Mouse (Mus musculus) frontal cortex, postnatal 25 days (tissue): ENCODE results near the gene Cdk4.
A peak's percentile ranks its signal among the peaks of the same experiment; 100 is the strongest.

ENCODE experiments used
- DNase-seq, 2 experiments: peaks; one replicate each; pipeline ENCODE4 v3.0.0; 2022; ENCODE audit warnings: low spot score in 2 of 2

Cdk4 gene

DNA sequence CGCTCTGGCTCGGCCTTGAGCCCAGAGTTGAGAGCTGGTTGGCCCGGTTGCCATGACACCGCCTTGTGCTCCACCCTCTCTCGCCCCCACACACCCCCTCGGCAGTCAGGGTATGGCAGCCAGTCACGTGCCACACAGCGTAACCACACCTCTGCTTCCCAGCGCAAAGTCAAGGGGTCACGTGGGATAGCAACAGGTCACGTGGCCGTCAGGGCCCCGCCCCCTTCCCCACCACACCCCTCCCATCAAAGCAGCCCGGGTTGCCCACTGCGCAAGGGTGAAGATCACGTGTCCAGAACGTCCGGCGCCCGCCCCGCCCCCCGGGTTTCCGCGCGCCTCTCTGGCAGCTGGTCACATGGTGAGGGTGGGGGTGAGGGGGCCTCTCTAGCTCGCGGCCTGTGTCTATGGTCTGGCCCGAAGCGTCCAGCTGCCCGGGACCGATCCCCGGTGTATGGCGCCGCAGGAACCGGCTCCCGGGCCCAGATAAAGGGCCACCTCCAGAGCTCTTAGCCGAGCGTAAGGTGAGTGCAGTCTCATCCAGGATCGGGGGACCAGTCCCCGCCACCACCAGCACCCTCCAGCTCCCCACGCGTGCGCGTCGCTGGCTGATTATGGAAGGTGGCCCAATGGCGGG is at the start of gene Cdk4:
Gene Cdk4, plus strand, starts transcription at position 296 of the 634 bp plus-strand sequence.
- DNase-seq = peak; percentile 97 to 98

DNA sequence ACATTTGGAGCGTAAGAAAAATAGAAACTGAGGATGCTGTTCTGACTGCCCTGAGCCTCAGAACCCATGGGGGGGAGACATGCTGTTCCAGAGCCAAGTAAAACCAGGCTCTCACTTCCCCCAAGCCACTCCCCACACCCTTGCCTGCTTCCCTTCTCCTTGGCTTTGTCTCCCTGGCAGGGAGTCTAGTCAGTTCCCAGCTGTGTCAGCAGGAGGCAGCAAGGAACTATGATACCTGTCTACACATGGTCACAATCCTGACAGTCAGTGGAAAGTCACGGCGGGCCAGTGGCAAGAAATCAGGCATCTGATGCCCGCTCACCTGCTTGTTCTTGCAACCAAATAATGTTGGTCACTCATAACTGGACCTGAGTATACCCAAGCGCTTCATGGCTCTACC is 46.8 kb upstream of the Cdk4 start:
- no peak for DNase-seq

DNA sequence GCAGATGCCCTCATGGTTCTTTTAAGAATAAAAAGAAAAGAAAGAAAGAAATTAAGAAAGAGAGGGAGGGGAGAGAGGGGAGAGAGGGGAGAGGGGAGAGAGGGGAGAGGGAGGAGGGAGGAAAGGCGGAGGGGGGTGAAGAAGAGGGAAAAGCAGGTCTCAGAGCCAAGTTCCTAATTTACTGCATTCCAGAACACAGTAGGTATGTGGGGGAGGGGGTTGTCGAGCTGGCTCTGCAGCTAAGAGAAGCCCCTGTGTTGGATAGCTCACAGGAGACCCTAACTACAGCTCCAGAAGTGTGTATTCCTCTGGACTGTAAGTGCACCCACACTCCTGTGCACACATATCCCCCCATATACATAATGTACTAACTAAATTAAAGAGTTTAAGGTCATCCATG is 46.3 kb upstream of the Cdk4 start:
- no peak for DNase-seq

DNA sequence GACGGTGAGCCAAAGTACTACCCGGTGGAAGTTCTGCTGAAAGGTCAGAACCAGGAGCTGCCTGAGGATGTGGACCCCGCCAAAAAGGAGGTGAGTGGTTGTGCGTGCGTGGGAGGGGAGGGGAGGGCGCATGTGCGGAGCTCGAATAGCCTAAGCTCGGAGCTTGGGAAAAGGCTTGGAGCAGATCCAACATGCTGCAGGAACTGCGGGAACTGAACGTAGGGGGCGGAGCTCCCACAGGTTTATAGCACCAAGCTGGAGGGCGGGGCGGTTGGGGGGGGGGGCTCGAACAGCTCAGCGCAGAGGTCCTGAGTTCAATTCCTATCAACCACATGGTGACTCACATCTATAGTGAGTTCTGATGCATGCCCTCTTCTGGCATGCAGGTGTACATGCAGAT is 44.9 kb upstream of the Cdk4 start:
- no peak for DNase-seq

DNA sequence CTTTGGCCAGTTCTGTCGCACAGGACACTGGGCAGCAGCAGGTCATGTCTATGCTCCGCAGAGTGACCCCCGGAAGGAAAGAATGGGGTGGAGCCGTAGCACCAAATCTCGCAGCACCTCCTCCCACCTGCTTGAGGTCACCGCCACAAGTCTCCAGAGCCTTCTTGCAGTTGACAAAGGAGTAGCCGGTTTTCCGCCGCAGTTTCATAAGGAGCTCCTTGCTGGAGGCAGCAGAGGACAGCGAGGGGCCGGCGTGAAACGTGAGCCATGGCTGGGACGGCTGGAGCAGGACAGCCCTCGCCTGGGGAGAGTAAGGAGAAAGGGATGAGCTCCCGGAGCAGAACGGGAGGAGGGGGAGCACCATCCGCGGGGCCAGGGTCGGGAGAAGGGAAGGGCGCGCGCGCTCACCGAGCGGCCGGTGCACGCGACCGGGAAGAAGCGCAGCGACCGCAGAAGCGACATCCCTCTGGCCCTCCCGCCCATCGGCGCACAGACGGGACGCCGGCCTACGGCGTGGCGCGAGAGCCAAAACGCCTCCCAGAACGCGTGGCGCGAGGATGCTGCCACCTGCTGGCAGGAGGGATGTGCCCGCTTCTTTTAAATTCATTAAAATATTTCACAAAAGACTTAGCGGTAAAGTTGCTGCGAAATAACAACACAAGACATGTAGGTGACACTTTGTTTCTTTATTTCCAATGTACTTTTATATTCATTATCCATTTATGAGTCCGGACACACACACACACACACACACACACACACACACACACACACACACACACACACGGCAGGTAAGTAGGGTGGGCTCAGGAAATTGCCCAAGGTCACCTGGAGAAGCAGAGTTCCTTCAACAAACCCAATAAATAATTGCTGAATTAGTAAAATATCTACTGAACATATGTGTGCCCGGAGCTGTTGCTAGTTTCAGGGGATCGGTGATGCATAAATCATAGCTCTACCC is 32.7 kb upstream of the Cdk4 start, which contains the start of gene Tsfm:
Gene Tsfm, minus strand, starts transcription at position 505 of the 961 bp plus-strand sequence.
- peak; percentile 89 for DNase-seq

DNA sequence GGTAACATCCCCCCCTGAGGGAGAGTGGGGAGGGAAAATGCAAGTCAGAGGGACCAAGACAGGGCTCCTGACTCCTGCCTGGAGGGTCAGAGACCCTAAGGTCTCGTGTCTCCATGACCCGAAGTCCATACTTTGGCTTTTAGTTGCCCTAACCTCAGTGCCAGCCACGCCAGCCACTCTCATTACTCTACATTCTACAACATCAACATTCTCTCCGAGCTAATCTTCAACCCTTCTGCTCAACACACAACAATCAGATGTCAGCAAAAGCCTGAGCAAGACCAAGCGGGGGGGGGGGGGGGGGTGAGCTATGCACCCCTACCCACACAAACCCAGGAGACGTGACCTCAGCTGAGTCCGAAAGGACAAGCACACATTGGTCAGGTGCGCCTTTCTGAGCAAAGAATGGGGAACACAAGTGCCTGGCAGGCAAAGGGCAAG is 30.0 kb upstream of the Cdk4 start:
- no peak for DNase-seq

DNA sequence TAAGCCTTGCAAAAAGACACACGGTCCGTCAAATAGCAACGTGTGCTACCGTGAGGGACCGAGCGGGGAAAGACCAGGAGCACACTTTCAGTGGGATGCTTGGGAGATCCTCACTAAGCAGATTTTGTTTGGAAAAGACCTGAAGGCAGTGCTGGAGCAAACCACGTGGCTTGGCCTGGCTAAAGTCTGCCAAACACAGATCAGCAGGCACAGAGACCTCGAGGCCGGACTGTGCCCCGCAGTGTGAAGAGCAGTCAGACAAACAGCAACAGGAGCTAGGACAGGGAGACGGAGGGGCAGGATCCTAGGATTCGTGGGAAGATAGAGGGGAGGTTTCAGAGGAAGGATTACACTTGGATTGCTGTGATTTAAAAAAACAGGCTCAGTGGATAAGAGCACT is 27.1 kb upstream of the Cdk4 start:
- DNase-seq = no peak

DNA sequence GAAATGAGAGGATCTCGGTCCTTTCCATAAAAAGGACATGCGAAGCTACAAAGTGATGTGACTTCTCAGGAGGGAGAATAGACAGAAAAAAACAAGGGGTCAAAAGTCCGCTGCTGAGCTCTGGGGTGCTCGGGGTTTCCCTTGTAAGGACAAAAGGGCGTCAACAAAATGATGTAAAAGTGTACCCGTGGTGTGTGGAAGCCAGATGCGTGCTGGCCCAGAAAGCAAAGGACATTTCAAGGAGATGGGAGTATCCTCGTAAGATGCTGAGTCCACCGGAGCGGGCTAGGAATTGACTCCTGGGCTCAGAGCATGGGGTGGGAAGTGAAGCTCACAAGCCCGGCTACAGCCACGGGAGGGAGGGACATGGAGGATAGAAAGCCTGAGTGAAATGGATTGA is 25.7 kb upstream of the Cdk4 start:
- DNase-seq = no peak

DNA sequence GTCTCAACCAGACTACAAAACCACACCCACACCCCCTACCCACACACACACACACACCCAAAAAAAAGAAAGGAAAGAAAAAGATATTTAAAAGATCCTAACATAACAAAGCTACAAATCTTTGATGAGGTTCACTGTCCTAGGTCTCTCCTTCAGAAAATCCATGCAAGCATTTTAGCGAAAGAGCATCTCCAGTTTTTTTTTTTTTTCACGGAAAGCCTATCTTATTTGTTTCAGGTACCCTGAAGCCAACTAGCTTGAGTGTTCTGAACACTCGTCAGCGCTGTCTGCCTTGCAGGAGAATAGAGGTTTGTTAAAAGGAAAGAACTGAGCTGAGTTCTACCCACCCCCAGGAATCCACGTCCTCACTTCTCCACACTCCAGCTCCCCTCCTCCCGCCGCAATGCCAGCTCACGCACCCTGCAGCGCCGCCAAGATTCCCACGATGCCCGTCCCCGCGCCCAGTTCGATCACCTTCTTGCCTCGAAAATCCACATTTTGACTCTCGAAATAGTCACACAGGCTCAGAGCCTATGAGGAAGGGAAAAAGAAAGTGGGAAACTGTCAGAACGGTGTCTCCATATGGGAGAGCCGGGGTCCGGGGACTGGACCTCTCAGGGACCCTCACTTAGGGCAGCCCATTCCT is 22.6 kb upstream of the Cdk4 start:
- DNase-seq = peak in 1 of 2 experiments; percentile 42

DNA sequence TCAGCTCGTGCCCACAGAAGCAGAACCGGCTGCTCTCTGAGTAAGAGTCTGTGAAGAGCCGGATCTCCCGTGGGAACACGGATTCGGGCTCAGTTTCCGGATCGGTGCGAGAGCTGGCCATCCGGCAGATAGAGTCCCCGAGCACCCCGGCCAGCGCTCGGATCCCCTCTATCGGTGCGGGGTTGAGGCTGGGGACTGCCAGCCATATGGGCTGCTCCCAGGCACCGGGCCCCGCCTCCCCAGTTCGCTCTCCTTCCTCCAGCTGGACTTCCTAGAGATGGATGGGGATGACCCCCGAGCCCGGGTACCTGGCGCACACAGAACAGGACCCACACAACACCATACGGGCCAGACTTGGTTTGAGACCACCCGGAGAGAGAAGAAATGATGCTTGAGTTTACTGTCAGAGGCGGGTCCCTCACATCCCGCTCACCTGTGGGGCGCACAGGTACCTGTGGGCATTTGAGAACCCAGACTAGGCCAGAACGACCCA is 22.0 kb upstream of the Cdk4 start, which contains the start of the genes Mettl1 and Eef1akmt3:
Gene Mettl1, plus strand, starts transcription at position 141 of the 493 bp plus-strand sequence.
Gene Eef1akmt3, minus strand, starts transcription at position 240 of the 493 bp plus-strand sequence.
- DNase-seq = no peak

DNA sequence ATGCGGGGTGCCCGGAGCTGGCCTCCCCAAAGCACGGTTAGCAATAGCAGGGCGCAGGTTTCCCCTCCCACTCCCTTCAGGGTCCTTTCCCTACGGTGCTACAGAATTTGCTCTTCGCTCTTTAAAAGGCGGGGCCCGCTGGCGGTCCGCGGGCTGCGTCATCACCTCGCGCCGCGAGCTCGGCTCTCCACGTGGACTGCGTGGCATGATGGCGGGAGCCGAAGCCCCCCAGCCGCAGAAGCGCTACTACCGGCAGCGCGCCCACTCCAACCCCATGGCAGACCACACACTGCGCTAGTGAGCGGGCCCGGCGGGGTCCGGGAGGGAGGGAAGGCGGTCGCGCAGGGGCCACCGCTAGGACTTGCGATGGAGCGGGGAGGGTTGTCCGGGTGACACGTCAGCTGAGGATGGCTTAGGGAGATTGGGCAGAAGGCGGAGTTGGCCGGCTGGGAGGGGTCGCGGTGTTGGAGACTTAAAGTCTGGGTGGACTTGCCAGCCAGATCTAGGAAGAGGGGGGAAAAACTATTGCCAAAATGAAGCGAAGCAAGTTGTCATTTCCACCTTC is 21.5 kb upstream of the Cdk4 start:
- peak; percentile 85 to 86 for DNase-seq

DNA sequence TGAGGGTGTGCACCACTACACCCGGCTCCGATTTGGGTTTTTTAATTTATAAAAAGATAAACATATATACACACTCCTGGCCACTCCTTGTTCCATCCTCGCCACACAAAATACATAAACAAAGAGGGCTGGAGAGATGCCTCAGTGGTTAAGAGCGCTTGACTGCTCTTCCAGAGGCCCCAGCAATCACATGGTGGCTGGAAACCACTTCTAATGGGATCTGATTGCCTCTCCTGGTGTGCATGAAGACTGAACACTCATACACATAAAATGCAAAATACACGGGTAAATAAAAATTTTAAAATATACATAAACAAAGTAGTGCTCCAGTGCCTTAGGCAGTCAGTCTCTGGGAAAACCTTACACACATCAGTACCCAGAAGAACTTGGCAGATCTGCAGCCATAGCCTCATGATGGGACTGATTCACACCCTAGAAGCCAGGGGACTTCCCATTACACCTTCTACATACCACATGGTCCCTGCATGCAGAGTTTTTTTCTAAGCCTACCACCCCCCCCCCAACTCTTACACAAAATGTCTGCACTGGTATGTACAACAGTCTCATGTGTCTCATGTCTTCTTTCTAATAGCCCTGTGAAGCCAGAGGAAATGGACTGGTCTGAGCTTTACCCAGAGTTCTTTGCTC is 20.7 kb upstream of the Cdk4 start:
- DNase-seq = no peak

DNA sequence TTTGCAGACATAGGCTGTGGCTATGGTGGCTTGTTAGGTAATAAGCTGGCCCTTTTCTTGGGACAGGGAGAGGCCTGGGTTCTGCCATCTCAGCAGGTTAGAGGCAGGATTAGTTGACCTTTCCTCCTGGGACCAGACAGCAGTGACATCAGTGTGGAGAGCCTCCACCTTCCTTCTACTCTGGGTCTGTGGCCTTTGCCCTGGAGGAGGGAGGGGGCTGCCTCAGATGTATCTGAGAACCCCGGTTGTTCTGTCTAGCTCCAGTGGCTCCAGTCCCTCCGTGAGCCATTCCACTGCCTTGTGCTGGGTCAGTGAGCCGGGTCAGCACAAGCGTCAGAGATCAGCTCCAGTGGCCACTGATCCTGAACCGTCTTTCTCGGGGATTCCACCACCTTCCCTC is 20.1 kb upstream of the Cdk4 start:
- DNase-seq = no peak

DNA sequence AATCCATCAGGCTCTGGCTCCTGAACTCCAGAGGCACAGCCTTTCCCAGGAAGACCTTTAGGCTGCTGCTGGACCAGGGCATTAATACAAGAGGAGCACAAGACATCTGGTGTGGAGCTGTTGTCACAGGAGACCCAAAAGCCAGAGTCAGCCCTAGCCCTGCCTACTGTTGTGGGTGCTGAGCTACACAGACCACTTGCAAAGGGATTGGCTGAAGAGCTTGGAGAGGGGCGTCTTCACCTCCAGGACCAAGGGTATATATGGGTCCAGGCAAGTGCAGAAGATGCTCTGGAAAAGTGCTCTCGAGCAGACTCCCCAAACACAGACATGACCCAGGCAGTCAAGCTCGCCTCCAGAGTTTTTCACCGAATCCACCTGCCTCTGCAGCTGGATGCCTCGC is 15.4 kb upstream of the Cdk4 start, which contains the start of gene Cyp27b1:
Gene Cyp27b1, plus strand, starts transcription at position 297 of the 400 bp plus-strand sequence.
- no peak for DNase-seq

DNA sequence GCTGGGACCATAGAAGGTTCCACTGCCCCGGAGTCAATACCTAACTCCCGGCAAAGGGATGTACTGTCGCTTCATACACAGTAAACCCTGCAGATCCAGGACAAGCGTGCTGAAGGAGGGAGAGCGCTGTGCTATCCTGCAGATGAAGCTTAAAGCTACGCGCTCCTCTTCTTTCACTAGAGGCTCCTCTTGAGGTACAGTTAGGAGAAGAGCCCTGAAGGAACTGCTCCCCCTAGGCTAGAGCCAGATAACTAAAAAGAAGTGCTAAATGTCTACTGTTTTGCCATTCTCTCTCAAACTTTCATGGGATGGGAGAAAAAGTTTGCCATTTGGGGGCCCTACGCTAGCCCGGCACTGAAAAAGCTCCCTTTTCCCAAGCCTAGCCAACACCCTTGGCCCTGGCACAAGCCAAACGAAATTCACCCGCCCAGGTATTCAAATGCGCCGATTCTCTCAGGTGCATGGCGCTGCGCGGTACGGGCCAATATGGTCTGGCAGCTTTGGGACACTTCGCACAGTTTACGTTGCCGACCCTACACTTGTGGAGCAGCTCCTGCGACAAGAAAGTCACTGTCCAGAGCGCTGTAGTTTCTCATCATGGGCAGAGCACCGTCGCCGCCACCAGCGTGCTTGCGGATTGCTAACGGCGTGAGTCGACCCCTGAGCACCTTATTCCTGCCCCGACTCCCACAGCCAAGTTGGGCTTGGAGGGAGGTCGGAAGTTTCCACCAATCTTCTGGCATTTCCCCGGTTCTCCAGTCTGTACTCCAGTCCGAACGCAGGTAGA is 14.5 kb upstream of the Cdk4 start:
- DNase-seq = no peak

DNA sequence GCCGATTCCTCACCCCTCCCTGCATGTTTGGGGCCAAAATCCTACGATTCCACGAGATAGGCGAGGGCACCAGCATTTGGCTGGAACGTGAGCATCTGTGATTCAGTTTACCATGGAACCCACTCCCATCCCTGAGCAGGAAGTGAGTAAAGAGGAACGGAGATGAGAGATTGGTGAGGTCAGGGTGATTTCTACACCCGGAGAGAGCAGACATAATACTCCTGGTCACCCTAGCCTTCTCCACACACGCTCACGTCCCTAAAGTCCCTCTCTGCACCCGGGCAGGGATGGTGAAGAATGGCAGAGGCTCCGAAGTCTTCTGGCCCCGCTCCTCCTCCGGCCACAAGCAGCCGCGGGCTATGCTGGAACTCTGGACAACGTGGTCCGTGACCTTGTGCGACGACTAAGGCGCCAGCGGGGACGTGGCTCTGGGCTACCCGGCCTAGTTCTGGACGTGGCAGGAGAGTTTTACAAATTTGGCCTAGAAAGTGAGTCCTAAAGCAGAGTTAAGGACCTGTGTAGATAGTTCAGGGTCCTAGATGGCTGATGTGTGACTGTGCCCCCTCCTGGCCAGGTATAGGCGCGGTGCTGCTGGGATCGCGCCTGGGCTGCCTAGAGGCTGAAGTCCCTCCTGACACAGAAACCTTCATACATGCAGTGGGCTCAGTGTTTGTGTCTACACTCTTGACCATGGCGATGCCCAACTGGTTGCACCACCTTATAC is 13.8 kb upstream of the Cdk4 start:
- DNase-seq = no peak

DNA sequence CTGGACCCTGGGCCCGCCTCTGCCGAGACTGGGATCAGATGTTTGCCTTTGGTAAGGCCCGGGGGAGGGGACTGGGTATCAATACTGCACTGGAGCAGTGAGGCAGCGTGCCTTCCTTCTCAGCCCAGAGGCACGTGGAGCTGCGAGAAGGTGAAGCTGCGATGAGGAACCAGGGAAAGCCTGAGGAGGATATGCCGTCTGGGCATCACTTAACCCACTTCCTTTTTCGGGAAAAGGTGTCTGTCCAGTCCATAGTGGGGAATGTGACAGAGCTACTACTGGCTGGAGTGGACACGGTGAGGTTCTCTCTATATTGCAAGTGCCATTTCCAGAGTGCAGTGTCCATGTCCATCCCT is 13.2 kb upstream of the Cdk4 start:
- DNase-seq = no peak

DNA sequence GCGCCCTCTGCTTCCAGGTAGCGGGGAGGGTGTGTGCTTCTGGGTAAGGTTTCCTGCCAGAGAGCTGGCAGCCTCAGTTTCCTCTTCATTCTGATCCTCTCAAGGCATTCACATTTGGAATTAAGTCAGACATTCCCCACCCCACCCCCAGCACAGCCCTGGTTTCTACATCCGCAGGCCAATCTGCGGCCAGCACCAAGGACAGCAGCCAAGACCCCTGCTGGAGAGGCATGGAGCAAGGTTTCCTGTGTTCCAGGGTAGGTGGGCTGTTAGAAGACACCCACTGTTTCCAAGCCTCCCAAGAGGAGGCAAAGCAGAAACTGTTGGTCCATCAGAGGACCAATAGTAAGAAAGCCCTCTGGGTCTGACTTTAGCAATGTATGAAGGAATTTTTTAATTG is 8.7 kb upstream of the Cdk4 start:
- DNase-seq = no peak

DNA sequence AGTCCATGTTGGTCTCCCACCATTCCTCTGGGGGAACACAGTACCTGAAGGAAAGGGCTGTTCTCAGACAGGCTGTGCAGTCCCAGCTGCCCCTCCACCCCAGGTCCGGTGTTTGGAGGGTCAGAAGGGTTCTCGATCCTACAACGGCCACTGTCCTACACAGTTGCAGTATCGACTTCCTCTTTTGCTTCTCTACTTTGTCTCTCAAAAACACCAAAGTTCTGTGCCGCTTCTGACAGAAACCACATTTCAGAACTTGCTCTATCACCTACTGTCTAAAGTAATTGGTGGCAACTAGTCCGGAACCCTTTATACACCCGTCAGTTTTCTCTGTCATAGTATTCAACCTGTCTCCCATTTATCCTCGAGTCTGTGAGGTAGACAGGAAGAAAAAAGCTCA is 7.9 kb upstream of the Cdk4 start:
- no peak for DNase-seq

DNA sequence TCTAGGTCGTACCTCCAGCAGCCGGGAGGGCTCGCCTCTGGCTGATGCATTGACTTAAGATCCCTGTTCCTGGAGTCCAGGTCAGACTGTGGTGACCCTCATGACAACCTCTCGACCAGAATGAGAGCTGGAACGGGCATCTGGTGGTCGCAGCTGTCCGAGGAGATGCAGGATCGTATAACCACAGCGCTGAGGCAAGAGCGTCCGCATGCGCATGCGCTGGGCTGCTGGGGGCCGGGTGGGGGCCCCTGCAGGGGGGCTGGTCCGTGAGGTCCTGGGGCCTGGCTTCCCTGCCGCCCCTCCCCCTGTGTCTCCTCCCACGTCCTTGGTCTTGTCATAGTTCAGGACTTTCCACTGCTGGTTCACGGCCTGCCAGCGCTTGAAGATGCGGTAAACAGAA is 6.8 kb upstream of the Cdk4 start:
- DNase-seq = no peak
